Mouse (Mus musculus) CH12.LX (cell line): ENCODE results near the gene Tcte3. TPM values are rescaled to one million over a fixed set of nuclear protein-coding genes. Genes with fewer than 3 reads are reported as not detected.

Experiments used
- DNase-seq: peaks from one replicate; pipeline ENCODE4 v3.0.0-alpha.2; 2013; ENCODE audit errors: extremely low read depth
- H3K27ac ChIP-seq: 2 replicates; pipeline ENCODE4 v1.5.1; 2012; ENCODE audit warnings: low read depth, mild to moderate bottlenecking, control low read depth, moderate library complexity; ENCODE audit not compliant: insufficient read depth
- H3K27me3 ChIP-seq: replicated peaks from 2 replicates; pipeline ENCODE3; 2012; ENCODE audit warnings: inconsistent platforms
- H3K36me3 ChIP-seq, 2 experiments: replicated peaks in 1 of 2; 2 replicates each; pipeline versions ENCODE3 to v1.6.1; 2012; ENCODE audit warnings: inconsistent platforms in 1 of 2, low read length in 1 of 2, mild to moderate bottlenecking in 1 of 2, mixed read lengths in 1 of 2, moderate library complexity in 1 of 2; ENCODE audit not compliant: control insufficient read depth in 1 of 2, insufficient read depth in 1 of 2
- H3K4me1 ChIP-seq, 2 experiments: 2 replicates each; pipeline ENCODE4 v1.6.1; 2012; ENCODE audit warnings: inconsistent platforms in 1 of 2, moderate library complexity in 1 of 2; ENCODE audit not compliant: insufficient read depth in 2 of 2, control insufficient read depth in 1 of 2
- H3K4me2 ChIP-seq: 2 replicates; pipeline ENCODE4 v1.6.1; 2012; ENCODE audit warnings: low read depth, mild to moderate bottlenecking, control low read depth; ENCODE audit not compliant: poor library complexity, insufficient read depth, severe bottlenecking
- H3K4me3 ChIP-seq, 3 experiments: fragments of 150-350 bp in 1 of 3; sonication (generic) in 1 of 3; replicated peaks in 1 of 3; 2 replicates each; pipeline versions ENCODE3 to v1.5.1; 2011 to 2012; ENCODE audit warnings: low read depth in 2 of 3, low read length in 2 of 3, mild to moderate bottlenecking in 2 of 3, moderate library complexity in 2 of 3, control low read depth in 1 of 3, improper control_type of control experiment in 1 of 3, inconsistent platforms in 1 of 3, mixed read lengths in 1 of 3; ENCODE audit not compliant: poor library complexity in 1 of 3
- H3K79me2 ChIP-seq: replicated peaks from 2 replicates; pipeline ENCODE4 v1.6.1; 2012; ENCODE audit warnings: mild to moderate bottlenecking, moderate library complexity; ENCODE audit not compliant: control insufficient read depth, poor library complexity, insufficient read depth, severe bottlenecking; ENCODE audit errors: extremely low read depth
- H3K9ac ChIP-seq: 2 replicates; pipeline ENCODE4 v1.6.1; 2012; ENCODE audit warnings: low read depth, mild to moderate bottlenecking, control low read depth, moderate library complexity; ENCODE audit not compliant: insufficient read depth
- H3K9me3 ChIP-seq: replicated peaks from 2 replicates; pipeline ENCODE3; 2012; ENCODE audit warnings: low read length, inconsistent platforms, mixed read lengths
- CHD1 ChIP-seq: IDR thresholded peaks from 2 replicates; pipeline ENCODE4 v1.6.1; 2012; ENCODE audit warnings: low read depth, low read length, improper control_type of control experiment, inconsistent platforms
- CHD2 ChIP-seq: IDR thresholded peaks from 2 replicates; pipeline ENCODE4 v1.6.1; 2011; ENCODE audit warnings: low read length, improper control_type of control experiment
- CTCF ChIP-seq, 2 experiments: IDR thresholded peaks in 1 of 2; conservative IDR thresholded peaks in 1 of 2; 2 replicates each; pipeline ENCODE4 v1.5.1; 2011 to 2012; ENCODE audit warnings: low read depth in 2 of 2, low read length in 2 of 2, improper control_type of control experiment in 1 of 2, inconsistent platforms in 1 of 2, mild to moderate bottlenecking in 1 of 2, moderate library complexity in 1 of 2
- ELF1 ChIP-seq: IDR thresholded peaks from 2 replicates; pipeline ENCODE4 v1.6.1; 2014; ENCODE audit warnings: low read depth, mild to moderate bottlenecking, inconsistent platforms, low read length, improper control_type of control experiment
- MAX ChIP-seq: IDR thresholded peaks from 2 replicates; pipeline ENCODE4 v1.6.1; 2011; ENCODE audit warnings: low read length, improper control_type of control experiment
- MAZ ChIP-seq: IDR thresholded peaks from 2 replicates; pipeline ENCODE4 v1.6.1; 2012; ENCODE audit warnings: low read depth, mild to moderate bottlenecking, inconsistent platforms, low read length, improper control_type of control experiment, moderate library complexity
- MYC ChIP-seq: IDR thresholded peaks from 2 replicates; pipeline ENCODE4 v1.6.1; 2011; ENCODE audit warnings: low read depth, mild to moderate bottlenecking, improper control_type of control experiment, low read length
- PAX5 ChIP-seq: IDR thresholded peaks from 2 replicates; pipeline ENCODE4 v1.6.1; 2012; ENCODE audit warnings: low read length, inconsistent platforms, mixed read lengths
- RAD21 ChIP-seq: IDR thresholded peaks from 2 replicates; pipeline ENCODE4 v1.6.1; 2011; ENCODE audit warnings: low read depth, mild to moderate bottlenecking, low read length, improper control_type of control experiment, moderate library complexity
- TCF12 ChIP-seq: IDR thresholded peaks from 2 replicates; pipeline ENCODE4 v1.6.1; 2014; ENCODE audit warnings: low read depth, mild to moderate bottlenecking, inconsistent platforms, low read length, improper control_type of control experiment
- UBTF ChIP-seq: IDR thresholded peaks from 2 replicates; pipeline ENCODE4 v1.6.1; 2012; ENCODE audit warnings: low read depth, mild to moderate bottlenecking, inconsistent platforms, low read length, improper control_type of control experiment, moderate library complexity
- USF2 ChIP-seq: conservative IDR thresholded peaks from 2 replicates; pipeline ENCODE4 v1.6.1; 2011; ENCODE audit warnings: low read depth, low read length, improper control_type of control experiment
- ZMIZ1 ChIP-seq: IDR thresholded peaks from 2 replicates; pipeline ENCODE4 v1.6.1; 2012; ENCODE audit warnings: low read depth, mild to moderate bottlenecking, inconsistent platforms, low read length, improper control_type of control experiment
- ZNF384 ChIP-seq: IDR thresholded peaks from 2 replicates; pipeline ENCODE4 v1.6.1; 2012; ENCODE audit warnings: low read depth, low read length, improper control_type of control experiment, inconsistent platforms
- dilution Hi-C: fragments of 300-500 bp; cut with MboI; formaldehyde crosslinking; loops from 2 replicates; pipeline ENCODE4 v1.14.3; 2020; ENCODE audit warnings: low sequenced_read_pairs; ENCODE audit not compliant: extremely low pct_unique_long_range_greater_than_20kb, extremely low pct_ligation_motif_present
- in situ Hi-C: fragments of 300-500 bp; cut with MboI; formaldehyde crosslinking; loops from 3 replicates; pipeline ENCODE4 v1.14.3; 2019; ENCODE audit warnings: low sequenced_read_pairs, low pct_ligation_motif_present, low pct_unique_long_range_greater_than_20kb, mixed read lengths
- polyA plus RNA-seq: library from polyadenylated mRNA; unstranded; fragments of >175 nt; gene quantifications from 2 replicates; pipeline ENCODE4 v1.2.1, GENCODE M21; 2012; ENCODE audit warnings: low read depth; ENCODE audit not compliant: insufficient read length
- total RNA-seq, 2 experiments: library from RNA; depleted of rRNA; stranded (reverse); fragments of 300-350 nt in 1 of 2; fragments of >200 nt in 1 of 2; gene quantifications; 2 replicates each; pipeline ENCODE4 v1.2.3; 2012 to 2014

Gene Tcte3
- total and polyA plus RNA-seq, 3 experiments, result 1.9 to 5.8 TPM; not detected in 1

GRCm38 (mm10) chr17:15077536-15077935 is 36.2 kb upstream of the Tcte3 start:
- H3K9me3 ChIP-seq, result no peaks in the 10 kb centered on the region
- H3K27me3 ChIP-seq, result no peaks in the 10 kb centered on the region
- peaks cover 2 to 24% of the 10 kb centered on the region in 2 experiments for H3K36me3 ChIP-seq
- no peak overlapping the region for H3K4me3 ChIP-seq
- H3K79me2 ChIP-seq, result no peaks in the 10 kb centered on the region
- in situ Hi-C loops (no loop called here), dilution Hi-C loops (no loop called here)
- H3K4me1 ChIP-seq, result peaks cover 0 to 2% of the 10 kb centered on the region in 2 experiments; a peak in 1 of 4 replicates
- H3K27ac ChIP-seq, result no peak overlapping the region
- TF ChIP-seq MYC (no peak), CHD2 (no peak)
- H3K9ac ChIP-seq, result no peak overlapping the region
- no peak for DNase-seq
- no peak overlapping the region for H3K4me2 ChIP-seq

DNA sequence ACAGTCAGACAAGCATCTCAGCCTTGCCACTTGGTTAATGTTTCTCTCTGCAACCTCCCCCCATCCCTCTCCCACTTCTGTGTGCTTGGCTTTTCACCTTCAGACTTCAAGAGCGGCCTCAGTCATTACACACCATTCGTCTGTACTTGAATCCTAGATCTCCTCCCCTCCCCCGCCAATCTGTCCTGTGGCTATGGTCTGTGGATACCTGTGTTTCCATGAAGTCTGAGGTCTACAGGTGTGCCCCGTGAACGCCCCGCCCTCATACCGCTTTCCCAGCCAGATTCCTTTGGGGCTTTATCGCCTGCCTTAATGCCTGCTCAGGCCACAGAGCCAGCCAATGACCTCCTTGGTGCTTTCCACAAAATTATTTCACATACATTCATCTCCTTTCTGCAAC is 33.7 kb upstream of the Tcte3 start:
- Histone ChIP-seq H3K79me2 (no peaks in the 10 kb centered on the region), H3K4me3 (no peak overlapping the region), H3K36me3 (peaks cover 4 to 30% of the 10 kb centered on the region in 2 experiments), H3K9me3 (no peaks in the 10 kb centered on the region), H3K27ac (no peak overlapping the region), H3K4me1 (peaks cover 0 to 2% of the 10 kb centered on the region in 2 experiments; a peak in 1 of 4 replicates), H3K9ac (no peak overlapping the region), H3K4me2 (no peak overlapping the region), H3K27me3 (no peaks in the 10 kb centered on the region)
- dilution Hi-C loops (no loop called here), in situ Hi-C loops (no loop called here)
- TF ChIP-seq CTCF (conservative IDR thresholded peaks at IDR 0.05 in 1 of 2, IDR thresholded peaks at IDR 0.05 in 1 of 2; ENCODE audit: low read depth in 2 of 2, low read length in 2 of 2), result no peak
- no peak for TF ChIP-seq MAX
- no peak for DNase-seq

DNA sequence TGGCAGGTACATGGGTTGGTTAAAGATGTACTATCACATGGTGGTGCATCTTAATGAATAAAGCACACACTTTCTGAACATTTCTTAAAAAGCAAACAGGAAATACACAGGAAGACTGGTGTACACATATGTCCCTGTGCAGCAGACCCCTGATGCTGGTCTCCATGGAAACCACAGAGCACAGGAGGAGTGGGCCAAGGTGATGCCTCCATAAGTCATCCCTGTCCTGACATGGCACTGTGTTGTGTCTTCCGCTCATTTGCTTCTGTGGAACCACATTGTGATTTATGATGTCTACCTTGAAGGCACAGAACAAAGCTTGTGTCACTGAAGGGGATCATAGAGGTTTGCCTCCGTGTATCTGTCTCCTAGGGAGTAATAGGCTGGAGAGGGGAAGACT is 30.9 kb upstream of the Tcte3 start:
- Histone ChIP-seq H3K36me3 (peaks cover 4 to 45% of the 10 kb centered on the region in 2 experiments), H3K27me3 (no peaks in the 10 kb centered on the region), H3K9ac (no peak overlapping the region), H3K79me2 (no peaks in the 10 kb centered on the region), H3K4me1 (peaks cover 0 to 2% of the 10 kb centered on the region in 2 experiments; a peak in 1 of 4 replicates), H3K9me3 (no peaks in the 10 kb centered on the region)
- no peak for DNase-seq
- in situ Hi-C loops, result no loop called here
- TF ChIP-seq RAD21 (no peak), PAX5 (no peak), TCF12 (no peak), USF2 (no peak), ELF1 (no peak), MAZ (no peak), ZNF384 (no peak), MAX (no peak), ZMIZ1 (no peak), UBTF (no peak), CHD1 (no peak), CTCF (conservative IDR thresholded peaks at IDR 0.05 in 1 of 2, IDR thresholded peaks at IDR 0.05 in 1 of 2; ENCODE audit: low read depth in 2 of 2, low read length in 2 of 2) (no peak)
- TF ChIP-seq, all 38 proteins: peak for 0
- Histone ChIP-seq H3K4me3 (no peak overlapping the region), H3K27ac (no peak overlapping the region), H3K4me2 (no peak overlapping the region)
- dilution Hi-C loops, result no loop called here
